Mouse (Mus musculus) cerebellum, adult 2 months (tissue): ENCODE measurements at regions not wholly inside any gene's neighbourhood (a gene's known extent, or its start where the extent isn't known, plus 50 kb on each side); places are given as distances from the start of the nearest gene placed in this dataset.

Experiments used
- CTCF ChIP-seq: fragments of 200-500 bp; IDR thresholded peaks from 2 replicates; pipeline ENCODE4 v1.5.1; 2011; ENCODE audit warnings: low read depth, mild to moderate bottlenecking, control low read depth, low read length, moderate library complexity, borderline replicate concordance; ENCODE audit not compliant: insufficient read depth
- POLR2A ChIP-seq: fragments of 200-500 bp; IDR thresholded peaks from 2 replicates; pipeline ENCODE4 v1.6.1; 2011; ENCODE audit warnings: low read length, control low read depth, borderline replicate concordance; ENCODE audit not compliant: insufficient read depth

DNA sequence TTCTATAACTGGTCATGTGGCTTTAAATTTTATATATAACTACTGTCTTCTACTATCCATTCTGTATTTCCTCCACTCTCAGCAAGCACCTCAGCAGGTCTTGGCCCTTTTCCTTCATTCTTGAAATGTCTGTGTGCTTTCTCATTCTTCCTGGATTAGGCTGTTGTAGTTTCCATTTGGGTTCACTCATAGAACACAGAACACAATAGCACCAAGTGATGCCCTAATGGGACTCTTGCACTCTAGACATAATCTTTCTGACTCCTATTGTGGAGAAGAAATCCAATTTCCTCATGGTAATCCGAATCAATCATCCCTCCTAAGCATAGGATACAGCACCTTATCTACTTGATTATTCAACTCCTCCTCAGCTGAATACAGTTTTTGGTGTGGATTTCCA is 667.2 kb downstream of the Gm6685 start:
- TF ChIP-seq POLR2A (no peak), CTCF (no peak)
